Mouse (Mus musculus): Measurements from ENCODE around the gene Rimbp2.

DNA sequence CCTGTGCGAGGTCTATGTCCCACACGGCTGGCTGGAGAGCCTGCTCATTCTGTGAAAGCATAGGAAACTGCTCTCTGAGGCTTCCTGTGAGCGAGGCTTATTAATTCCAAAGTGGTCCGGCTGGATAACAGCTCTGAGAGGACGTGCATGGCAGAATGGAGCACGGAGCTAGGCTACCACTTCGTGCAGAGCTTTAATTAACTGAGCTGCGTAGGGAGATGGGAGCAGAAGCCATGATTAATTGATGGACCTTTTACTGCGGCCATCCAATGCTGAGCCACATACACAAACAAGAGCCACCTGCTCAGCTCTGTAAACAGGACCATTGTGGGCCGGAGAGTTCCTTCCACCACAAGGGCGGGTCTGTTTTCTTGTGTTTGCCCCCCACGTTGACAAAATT is 50.2 kb downstream of the Rimbp2 start:
- TF ChIP-seq CHD2 (IDR thresholded peaks at IDR 0.05; ENCODE audit: low read length) (no peak), EP300 (IDR thresholded peaks at IDR 0.05; ENCODE audit: low read depth in 1 of 2, low read length in 2 of 2) (no peak), POLR2A (IDR thresholded peaks at IDR 0.05; ENCODE audit: control insufficient read depth in 1 of 2, insufficient read depth in 1 of 2, low read depth in 1 of 2, low read length in 2 of 2, poor library complexity in 1 of 2) (no peak), NELFE (IDR thresholded peaks at IDR 0.05; ENCODE audit: low read depth, low read length) (no peak), MYC (IDR thresholded peaks at IDR 0.05; ENCODE audit: low read depth, low read length) (no peak), CTCF (IDR thresholded peaks at IDR 0.05 in 2 of 3, conservative IDR thresholded peaks at IDR 0.05 in 1 of 3; ENCODE audit: control insufficient read depth in 1 of 3, insufficient read depth in 1 of 3, low read depth in 2 of 3, low read length in 3 of 3, poor library complexity in 1 of 3, severe bottlenecking in 1 of 3) (no peak), ZNF384 (IDR thresholded peaks at IDR 0.05; ENCODE audit: low read depth, low read length) (no peak), CHD1 (IDR thresholded peaks at IDR 0.05; ENCODE audit: low read depth, low read length) (no peak), ZC3H11A (IDR thresholded peaks at IDR 0.05; ENCODE audit: low read depth, low read length) (no peak), ZMIZ1 (IDR thresholded peaks at IDR 0.05; ENCODE audit: low read depth, low read length) (no peak), POLR2AphosphoS5 (IDR thresholded peaks at IDR 0.05; ENCODE audit: borderline replicate concordance, low read depth, low read length) (no peak), POLR2AphosphoS2 (IDR thresholded peaks at IDR 0.05; ENCODE audit: low read length) (no peak), RCOR1 (IDR thresholded peaks at IDR 0.05; ENCODE audit: low read depth, low read length) (no peak), TCF12 (IDR thresholded peaks at IDR 0.05; ENCODE audit: low read depth, low read length) (no peak)

Measured in MEL (cell line).